Mouse (Mus musculus): ENCODE results near the gene Gm17334. TPM values are rescaled to one million over a fixed set of nuclear protein-coding genes. Genes with fewer than 3 reads are reported as not detected.
"Not testable (repeated sequence)": the region's sequence is repeated elsewhere in the genome, so short reads cannot be mapped to it uniquely, and the experiment has no call there.

Gm17334 gene
- polyA plus RNA-seq, 1 experiment = 0.28 TPM

DNA sequence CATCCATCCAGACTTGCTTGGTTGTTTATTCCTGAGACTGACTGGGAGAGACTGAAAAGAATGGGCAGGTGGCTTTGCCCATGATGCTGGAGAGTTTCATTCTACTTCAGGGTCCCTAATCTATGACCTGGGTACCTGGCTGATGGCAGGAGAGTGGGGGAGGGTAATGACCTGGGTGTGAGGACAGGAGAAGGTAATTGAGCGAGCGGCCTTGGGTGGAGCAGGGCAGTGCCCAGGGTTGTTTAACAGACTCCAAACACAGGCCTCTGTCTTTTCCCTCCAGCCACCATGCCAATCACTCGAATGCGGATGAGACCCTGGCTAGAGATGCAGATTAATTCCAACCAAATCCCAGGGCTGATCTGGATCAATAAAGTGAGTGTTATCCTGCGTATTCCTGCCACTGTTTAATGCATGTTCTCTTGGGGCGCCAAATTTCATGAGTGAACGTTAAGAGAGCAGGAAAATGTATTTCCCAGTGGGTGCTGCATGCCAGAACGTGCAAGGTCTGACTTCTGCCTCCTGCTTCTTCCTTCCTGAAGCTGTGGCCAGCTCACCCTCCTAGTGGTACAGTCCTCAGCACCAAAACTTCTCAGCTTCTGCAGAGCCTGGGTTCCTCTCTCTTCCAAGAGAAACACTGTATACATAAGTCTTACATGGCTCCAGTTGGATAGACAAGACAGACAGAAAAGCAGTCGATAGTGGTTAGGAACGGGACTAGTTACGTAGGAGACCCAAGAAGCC, 1.8 kb downstream of the Gm17334 start:
- no peak for DNase-seq (ENCODE audit: low read depth)

DNA sequence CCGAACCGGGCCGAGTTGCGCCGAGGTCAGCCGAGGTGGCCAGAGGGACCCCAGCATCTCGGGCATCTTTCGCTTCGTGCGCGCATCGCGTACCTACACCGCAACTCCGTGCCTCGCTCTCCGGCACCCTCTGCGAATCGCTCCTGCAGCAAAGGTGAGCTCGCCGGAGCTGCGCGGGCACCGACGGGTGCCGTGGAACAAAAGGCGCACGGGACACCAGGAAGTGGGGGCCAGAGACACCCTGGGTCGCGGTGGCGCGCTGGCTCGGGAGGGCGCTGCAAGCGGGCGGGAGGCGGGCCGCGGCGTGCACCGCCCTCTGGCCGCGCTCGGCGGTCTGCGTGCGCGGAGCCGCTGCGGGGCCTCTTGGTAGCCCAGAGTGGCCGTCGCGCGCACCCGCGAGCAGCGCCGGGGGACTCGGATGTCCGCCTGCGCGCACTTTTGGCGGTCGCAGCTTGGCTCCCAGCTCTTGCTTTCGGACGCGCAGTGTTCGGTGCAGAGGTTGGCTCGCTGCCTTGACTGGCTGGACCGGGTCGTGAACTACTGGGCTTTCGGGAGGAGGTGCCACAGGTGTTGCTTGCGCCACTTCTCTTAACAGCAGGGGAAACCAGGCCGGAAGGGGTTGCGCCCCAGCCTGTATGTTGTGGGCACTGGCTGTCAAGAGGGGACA, 2.7 kb downstream of the Gm17334 start:
- no peak for DNase-seq (ENCODE audit: low read depth)

DNA sequence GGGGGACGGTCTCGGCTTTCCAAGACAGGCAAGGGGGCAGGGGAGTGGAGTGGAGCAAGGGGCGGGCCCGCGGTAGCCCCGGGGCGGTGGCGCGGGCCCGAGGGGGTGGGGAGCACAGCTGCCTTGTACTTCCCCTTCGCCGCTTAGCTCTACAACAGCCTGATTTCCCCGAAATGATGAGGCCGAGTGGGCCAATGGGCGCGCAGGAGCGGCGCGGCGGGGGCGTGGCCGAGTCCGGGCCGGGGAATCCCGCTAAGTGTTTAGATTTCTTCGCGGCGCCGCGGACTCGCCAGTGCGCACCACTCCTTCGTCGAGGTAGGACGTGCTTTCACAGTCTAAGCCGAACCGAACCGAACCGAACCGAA, 3.2 kb downstream of the Gm17334 start, which contains the start of gene Irf1:
Gene Irf1, plus strand, starts transcription at position 255 of the 365 bp plus-strand sequence.
- DNase-seq (ENCODE audit: low read depth) = no peak

DNA sequence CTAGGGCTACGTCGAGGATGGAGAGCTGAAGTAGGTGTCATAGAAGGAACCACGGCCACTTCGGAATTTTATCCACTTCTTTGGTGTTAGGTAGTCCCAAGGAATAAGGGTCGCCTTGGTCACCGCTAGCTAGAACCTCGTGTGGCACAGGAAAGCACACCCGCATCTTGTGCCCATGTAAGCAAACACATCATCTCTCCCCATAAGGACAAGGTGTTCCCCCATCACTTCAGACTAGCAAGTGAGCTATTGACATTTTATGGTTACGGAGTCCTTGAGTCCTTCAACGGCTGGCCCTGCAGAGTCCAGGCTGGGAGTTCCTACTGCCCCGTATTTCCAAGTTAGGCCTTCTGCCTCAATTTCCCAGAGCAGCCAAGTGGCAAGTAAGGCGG, 3.8 kb downstream of the Gm17334 start:
- DNase-seq (ENCODE audit: low read depth) = no peak

DNA sequence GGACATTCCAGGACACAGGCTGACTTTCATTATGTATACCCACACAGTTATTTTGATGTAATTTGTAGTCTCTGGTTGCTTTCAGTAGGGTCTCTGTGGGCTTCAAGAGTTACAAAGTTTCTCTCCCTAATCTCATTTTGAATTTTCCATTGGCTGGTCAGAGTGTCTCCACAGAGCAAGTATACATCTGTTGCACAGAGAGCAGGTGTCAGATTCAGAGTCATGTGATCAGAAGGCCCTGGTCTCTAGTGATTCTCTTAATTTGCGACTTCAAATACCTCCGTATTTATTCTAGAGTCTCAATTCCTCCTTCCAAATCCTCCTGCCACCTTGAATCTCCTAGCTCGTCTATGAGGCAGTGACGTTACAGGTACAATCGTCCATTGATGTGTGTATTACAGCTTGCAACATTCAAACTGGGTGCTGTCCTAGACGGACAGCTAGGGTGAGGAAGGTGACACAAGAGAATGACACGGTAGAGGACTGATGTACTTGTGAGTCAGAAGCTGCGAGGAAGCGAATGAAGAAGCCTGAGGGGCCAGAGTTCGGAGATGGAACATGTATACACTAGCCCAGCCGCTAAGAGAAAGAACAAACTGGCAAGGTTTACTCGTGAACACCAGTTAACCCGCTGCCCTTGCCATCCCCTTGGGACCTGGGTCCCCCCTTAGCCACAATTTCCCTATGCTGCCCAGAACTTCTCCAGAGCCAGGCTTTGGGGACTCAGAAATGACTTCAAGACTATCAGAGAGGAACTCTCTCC, 4.4 kb downstream of the Gm17334 start:
- DNase-seq (ENCODE audit: low read depth) = no peak

DNA sequence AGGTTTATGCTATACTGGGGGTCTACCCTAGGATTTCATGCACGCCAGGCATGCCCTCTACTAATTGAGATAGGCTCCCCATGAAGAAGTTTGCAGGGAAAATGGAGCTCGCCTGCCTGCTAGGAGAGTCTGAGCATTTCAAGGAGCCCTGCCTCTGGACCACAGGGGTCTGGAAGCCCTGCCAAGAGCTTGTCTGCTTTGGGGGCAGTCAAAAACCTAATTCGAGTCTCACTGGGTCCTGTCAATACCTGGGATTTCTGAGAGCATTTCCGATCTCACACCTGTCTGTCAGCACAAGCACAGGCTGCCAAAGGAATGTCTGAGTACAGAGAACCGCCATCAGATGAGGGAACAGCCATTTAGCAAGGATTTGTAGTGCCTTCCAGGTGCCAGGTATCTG, 8.4 kb downstream of the Gm17334 start:
- DNase-seq (ENCODE audit: low read depth) = no peak

DNA sequence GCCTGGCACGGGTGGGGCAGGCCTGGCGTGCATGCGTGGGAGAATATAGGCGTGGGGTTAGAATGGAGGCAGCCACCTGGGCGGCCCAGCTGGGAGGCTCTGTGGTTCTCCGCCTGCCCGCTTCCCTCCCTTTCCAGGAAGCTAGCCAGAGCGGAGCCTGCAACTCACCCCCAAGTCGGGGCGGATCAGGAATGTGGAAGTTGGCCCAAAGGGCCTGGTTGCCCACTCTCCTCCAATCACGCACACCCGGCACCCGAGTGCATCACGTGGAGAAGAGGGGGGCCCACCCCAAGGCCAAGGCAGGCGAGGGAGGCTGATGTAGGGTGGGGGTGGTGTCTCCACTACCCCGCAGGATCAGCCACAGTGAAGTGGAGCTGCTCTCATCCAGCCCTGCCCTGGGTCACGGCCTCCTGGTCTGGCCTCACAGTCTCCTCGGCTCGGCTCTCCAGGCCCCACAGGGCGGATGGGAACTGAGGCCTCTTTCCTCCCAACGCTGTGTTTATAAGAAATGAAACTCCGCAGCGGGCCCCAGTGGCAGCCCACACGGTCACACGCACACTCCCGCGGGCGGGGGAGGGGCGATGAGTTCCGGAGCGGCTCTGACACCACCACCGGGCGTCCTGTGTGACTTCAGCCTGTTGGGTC, 9.4 kb downstream of the Gm17334 start:
- DNase-seq (ENCODE audit: low read depth) = no peak

DNA sequence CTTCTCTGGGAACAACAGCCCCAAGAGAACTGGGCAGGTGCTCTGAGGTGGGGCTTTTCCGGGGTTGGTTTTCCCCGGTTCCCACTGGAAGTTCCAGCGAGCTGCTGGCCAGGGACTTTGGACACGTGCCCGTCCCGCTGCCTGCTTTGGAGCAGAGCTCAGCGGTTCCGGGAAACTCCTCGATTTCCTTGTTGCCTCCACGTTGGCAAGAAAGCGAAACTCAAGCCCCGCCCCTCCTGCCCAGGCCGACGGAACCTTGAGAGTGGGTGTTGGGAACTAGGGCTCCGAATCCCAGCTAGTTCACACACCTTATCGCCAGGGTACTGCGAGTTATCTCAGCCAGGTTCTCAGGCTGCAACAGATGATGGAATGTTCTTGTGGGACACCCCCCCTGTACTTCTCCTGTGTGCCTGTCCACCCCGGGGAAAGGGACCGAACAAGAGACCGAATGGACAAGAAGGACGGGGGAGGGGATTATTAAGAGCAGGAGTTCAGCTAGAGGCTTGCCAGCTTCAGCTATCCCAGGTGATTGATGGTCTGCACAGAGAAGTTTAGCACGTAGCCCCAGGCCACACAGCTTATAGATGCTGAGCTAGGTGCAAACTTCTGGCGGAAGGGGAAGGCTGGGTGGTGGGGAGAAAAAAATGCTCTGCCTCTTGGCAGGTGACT, 10.0 kb downstream of the Gm17334 start:
- no peak for DNase-seq (ENCODE audit: low read depth)

DNA sequence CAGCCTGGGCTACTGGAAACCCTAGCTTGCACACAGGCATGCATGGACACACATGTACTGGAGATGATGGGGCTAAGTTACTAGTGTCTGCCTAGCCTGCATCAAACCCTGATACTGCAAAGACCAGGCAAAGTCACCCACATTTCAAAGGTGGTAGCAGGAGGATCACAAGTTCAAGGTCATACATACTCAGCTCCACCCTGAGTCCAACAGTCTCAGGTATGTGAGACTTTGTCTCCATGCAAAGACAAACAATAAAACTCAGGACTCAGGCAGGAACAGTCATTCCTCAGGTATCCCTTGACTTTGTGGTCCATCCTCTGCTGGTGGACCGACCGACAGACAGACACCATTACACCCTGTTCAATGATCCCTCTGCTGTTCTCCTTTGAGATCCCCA, 10.6 kb downstream of the Gm17334 start:
- no peak for DNase-seq (ENCODE audit: low read depth)

DNA sequence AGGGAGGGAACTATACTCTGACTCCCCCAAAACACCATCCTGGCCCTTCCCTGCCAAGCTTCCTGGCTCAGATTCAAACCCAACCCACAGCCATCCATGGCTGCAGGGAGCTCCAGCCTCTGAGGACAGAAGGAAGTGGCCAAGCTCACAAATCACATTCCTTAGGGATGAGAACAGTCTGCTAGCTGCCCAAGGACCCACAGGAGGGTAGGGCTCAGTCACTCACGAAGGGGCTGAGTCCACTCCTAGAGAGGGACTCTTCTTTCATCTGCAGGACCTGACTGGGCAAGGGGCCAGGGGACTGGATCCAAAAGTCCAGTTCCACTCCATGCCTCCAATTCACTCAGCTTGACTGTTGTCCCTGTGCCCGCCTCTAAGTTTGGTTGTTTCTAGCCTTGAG, 11.2 kb downstream of the Gm17334 start:
- DNase-seq (ENCODE audit: low read depth) = no peak

DNA sequence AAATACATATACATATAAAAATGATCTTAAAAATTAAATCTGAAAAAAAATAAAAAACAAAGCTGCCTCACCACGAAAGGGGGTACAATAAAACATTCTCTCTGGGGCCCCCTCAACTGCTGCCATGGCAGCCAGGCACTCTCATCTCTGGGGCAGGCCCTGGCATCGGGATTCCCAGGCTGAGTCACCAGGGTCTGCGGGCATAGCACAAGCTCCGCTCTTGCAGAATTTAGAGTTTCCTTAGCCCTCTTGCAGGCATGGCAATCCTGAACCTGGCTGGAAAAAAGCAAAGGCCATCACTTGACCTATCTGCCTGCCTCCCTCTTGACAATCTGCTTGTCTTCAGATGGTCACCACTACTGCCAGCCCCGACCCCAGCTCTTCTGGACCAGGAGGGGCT, 11.7 kb downstream of the Gm17334 start:
- no peak for DNase-seq (ENCODE audit: low read depth)

DNA sequence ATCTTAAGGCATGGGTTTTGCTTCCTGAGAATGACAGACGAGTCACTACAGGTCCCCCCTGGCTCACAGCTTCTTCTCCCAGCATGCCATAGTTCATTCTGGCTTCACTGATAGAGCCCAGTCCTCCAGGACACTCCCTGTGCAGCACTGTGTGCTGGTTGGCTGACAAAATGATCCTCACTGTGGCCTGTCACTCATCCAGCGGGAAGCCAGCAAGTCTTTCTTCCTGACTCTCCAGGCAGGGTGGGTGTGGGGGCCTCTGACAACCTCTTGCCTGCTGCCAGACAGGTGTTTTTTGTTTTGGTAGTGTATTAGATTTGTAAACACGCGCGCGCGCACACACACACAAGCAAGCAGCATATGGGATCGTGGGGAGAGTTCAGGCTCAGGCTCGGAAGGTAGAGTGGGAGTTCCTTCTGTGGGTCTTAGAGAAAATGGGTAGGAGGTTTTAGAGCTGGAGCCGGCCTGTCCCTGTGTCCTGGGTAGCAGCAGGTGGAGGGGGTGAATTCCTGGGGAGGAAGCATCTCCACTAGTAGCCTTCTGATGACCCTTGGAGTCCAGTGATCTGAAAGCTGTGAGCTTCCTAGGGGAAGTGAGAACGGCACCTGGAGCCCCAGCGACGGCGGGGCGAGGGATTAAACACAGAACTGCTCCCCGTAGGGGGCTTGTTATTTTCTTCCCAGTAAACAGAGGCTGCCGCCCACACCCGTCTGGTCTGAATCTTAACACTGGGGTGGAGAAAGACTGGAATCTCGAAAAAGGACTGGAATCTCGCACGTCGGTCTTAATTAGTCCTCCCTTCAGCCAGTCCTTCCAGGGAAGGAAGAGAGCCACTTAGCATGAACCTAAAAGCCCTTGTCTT, 13.2 kb downstream of the Gm17334 start:
- no peak for DNase-seq (ENCODE audit: low read depth)

DNA sequence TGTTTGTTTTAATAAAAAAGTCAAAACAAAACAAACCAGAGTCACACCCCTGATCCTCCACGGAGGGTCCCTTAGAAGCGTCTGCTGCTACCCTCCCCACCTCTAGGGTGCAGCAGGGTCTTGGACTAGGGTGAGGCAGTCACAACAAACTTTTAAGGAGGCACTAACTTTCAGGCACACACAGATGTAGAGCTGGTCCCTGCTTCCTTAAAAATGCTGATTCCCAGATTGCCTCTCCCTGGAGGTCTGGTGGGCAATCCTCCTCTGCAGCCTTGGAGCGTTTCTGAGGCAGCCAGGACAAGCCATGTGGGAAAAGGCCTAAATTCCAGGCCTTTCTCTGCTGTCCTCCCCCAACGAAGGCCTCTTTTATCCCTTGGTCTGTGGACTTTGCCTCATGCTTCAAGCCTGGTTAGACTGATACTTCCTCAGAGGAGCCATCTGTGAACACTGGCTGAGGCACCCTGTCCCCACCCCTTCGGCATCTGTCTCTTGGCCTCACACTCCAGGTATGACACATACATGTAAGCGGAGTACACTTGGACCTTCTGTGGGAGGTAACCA, 14.1 kb downstream of the Gm17334 start:
- DNase-seq (ENCODE audit: low read depth) = no peak

DNA sequence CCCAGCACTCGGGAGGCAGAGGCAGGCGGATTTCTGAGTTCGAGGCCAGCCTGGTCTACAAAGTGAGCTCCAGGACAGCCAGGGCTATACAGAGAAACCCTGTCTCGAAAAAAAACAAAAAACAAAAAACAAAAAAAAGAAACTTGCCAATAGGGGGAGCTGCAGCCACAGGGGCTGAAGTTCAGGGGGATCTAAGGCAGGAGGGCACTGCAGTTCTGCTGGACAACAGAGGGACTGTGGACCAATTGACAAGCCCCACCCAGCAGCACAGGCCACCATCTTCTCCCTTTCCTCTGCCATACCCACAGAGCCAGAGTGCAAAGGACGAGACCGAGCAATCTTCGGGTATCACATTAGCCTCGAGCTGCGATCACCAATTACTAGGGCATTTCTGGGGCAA, 15.0 kb downstream of the Gm17334 start:
- not testable (repeated sequence) for DNase-seq (ENCODE audit: low read depth)

DNA sequence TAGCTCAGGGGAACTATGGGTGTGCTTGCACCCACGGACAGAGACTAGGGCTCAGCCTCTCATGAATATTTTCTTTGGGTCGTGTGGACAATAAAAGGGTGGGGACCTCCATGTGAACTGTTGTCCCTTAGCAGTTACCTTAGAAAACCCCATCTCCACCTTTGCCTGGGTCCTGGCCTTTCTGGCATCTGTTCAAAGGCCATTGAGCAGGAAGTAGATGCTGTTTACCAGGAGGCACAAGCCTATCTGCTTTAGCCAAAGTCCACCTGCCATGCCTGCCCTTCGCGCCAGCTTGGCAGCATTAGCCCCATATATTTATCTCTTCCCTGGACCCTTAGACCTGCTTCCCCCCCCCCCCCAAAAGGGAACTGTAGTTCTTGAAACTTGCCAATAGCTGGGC, 15.4 kb downstream of the Gm17334 start:
- no peak for DNase-seq (ENCODE audit: low read depth)

DNA sequence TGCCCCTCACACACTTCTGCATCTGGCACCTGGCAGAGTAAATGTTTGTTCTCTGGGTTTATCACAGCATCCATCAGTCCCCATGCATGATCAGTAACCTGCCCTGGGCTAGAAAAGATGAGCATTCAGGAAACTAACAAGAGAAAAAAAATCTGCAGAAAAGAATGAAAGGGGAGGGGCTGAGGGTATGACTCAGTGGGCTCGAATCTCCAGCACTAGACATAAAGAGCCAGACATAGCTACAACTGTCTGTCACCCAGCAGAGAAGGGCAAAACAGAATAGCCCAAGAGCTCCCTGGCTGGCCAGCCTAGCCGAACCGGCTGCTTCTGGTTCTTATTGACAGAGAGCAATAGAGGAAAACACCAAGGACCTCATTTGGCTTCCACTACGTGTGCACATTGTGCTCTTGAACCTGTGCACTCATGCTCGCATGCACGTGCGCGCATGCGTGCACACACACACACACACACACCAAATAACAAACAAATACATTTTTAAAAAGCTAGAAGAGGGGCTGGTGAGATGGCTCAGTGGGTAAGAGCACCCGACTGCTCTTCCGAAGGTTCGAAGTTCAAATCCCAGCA, 17.9 kb downstream of the Gm17334 start:
- no peak for DNase-seq (ENCODE audit: low read depth)

DNA sequence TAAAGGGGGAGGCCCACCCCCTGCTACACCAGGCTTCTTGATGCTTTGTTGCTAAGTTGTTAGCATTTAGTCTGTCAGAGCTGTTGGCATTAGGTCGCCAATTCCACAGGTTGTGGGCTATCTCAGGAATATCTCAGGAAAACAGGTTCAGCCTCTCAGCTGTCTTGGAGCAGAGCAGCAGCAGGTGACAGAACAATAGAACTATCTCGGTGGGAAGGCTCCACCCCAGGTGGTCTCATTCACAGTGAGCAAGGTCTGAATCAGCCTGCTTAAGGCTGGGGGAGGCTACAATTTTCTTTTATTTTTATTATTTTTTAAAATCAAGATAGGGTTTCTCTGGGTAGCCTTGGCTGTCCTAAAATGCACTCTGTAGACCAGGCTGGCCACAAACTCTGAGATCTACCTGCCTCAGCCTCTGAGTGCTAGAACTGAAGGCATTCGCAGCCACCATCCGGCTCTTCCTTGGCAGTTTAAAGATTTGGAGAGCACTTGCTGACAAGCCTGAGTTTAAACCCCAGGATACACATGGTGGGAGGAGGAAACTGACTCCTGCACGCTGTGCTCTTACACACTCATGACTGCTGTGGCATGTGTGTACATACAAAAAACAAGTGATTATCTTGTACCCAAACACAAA, 23.2 kb downstream of the Gm17334 start:
- DNase-seq (ENCODE audit: low read depth) = no peak

DNA sequence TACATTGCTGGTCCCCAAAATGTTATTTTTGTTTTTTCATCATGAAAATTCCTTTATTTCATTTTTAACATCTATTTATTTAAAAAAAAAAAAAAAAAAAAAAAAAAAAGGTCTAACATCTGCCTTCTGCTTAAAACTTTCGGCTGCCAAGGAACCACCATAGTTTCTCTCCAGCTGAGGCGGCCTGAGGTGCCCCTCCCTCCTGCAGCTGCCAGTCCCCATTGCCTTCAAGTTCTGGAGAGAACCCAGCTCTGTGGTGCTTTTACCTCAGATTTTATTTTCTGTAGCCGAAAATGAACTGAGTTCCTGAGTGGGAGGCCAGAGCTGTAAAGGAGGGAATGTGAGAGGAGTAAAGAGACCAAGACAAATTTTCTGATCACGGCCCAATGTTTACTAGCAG, 23.7 kb downstream of the Gm17334 start:
- no peak for DNase-seq (ENCODE audit: low read depth)

DNA sequence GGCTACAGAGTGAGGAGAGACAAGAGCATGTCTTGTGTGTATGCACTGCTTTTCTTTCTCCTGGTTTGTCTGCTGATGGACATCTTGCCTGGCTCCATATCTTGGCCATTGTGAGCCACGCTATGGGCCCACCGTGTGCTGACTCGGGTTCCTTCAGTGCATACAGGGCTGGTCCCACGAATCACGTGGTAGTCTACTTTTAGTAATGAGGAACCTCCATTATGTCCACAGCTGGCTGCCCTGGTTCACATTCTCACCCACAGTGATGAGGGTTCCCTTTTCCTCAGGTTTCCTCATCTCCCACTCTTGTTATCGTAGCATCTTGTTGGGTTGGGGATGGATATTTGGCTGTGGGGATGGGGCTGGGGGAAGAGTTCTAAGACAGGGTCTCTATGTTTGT, 24.4 kb downstream of the Gm17334 start:
- DNase-seq (ENCODE audit: low read depth) = no peak

DNA sequence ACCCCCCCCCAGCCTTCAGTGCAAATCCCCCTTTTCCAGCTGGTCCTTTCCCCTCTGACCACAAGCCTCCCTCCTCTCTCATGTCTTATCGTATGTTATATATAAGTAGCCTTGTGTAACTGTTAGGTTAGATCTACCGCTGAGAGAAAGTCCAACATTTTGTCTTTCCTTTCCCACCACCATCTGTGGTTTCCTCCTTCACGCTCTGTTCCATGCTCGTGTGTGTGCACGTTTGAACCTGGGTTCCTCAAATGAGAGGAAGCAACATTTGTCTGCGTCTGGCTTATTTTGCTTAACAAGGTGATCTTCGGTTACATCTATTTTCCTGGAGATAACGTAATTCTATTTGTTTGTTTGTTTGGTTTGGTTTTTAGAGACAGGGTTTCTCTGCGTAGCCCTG, 25.0 kb downstream of the Gm17334 start:
- no peak for DNase-seq (ENCODE audit: low read depth)
